7 mouse cellular contexts compared by ENCODE assay signal in genomic region chr19:5726961-5727578, GRCm38 (mm10). TPM values are rescaled to one million over a fixed set of nuclear protein-coding genes. Genes with fewer than 3 reads are reported as not detected.
DNase-seq lines count a peak whose midpoint lies in the region; ATAC-seq and TF ChIP-seq lines count a peak whose summit lies in the region.

No protein-coding gene starts in this region.

- in situ Hi-C loops in CH12.LX (cut with MboI; ENCODE audit: low pct_ligation_motif_present, low pct_unique_long_range_greater_than_20kb, low sequenced_read_pairs): no loop called here

- H3K4me3 ChIP-seq in CH12.LX (replicated peaks in 1 of 3; ENCODE audit: low read depth in 2 of 3, low read length in 2 of 3, poor library complexity in 1 of 3): peak overlapping the region; percentile 38 to 75 (median 41)
- H3K4me3 ChIP-seq in forebrain, embryonic 16.5 days (replicated peaks; ENCODE audit: low read length): peak overlapping the region; percentile 86
- H3K4me3 ChIP-seq in liver, embryonic 13.5 days (replicated peaks): peak overlapping the region; percentile 99
- peak overlapping the region; percentile 73 for H3K4me3 ChIP-seq in stomach, embryonic 14.5 days (ENCODE audit: low read depth, low read length)

- no peak for ATAC-seq in forebrain, embryonic 16.5 days
- peak; percentile 62 for ATAC-seq in liver, embryonic 13.5 days (ENCODE audit: low read depth)
- ATAC-seq in stomach, embryonic 14.5 days (ENCODE audit: insufficient number of reproducible peaks, insufficient read depth, low FRiP score, low read depth): no peak
- no peak for ATAC-seq in granulocyte monocyte progenitor cell, adult 5-6 weeks (replicated peaks; ENCODE audit: poor library complexity, severe bottlenecking)

- H3K27me3 ChIP-seq in CH12.LX (replicated peaks): no peaks in the 10 kb centered on the region
- no peaks in the 10 kb centered on the region for H3K27me3 ChIP-seq in forebrain, embryonic 16.5 days (replicated peaks; ENCODE audit: control insufficient read depth, insufficient read depth, low read length)
- H3K27me3 ChIP-seq in liver, embryonic 13.5 days: no peaks in the 10 kb centered on the region
- no peaks in the 10 kb centered on the region for H3K27me3 ChIP-seq in stomach, embryonic 14.5 days (ENCODE audit: control insufficient read depth, insufficient read depth, low read length)

- no peaks in the 10 kb centered on the region for H3K9me3 ChIP-seq in CH12.LX (replicated peaks; ENCODE audit: low read length)
- H3K9me3 ChIP-seq in forebrain, embryonic 16.5 days (ENCODE audit: control insufficient read depth, low read length): no peaks in the 10 kb centered on the region
- H3K9me3 ChIP-seq in liver, embryonic 13.5 days (replicated peaks): no peaks in the 10 kb centered on the region
- H3K9me3 ChIP-seq in stomach, embryonic 14.5 days (ENCODE audit: control insufficient read depth, low read depth, low read length): no peaks in the 10 kb centered on the region

- peak; percentile 53 to 59 for DNase-seq in B cell, adult 2 months
- peak; percentile 68 for DNase-seq in CH12.LX (ENCODE audit: extremely low read depth)
- peak; percentile 80 for DNase-seq in liver, embryonic 13.5 days
- DNase-seq in frontal cortex, postnatal 25 days (ENCODE audit: low spot score in 2 of 2): no peak

- dilution Hi-C loops in CH12.LX (cut with MboI; ENCODE audit: extremely low pct_ligation_motif_present, extremely low pct_unique_long_range_greater_than_20kb, low sequenced_read_pairs): no loop called here

- H3K36me3 ChIP-seq in CH12.LX (replicated peaks in 1 of 2; ENCODE audit: control insufficient read depth in 1 of 2, insufficient read depth in 1 of 2, low read length in 1 of 2): peaks cover 12 to 36% of the 10 kb centered on the region in 2 experiments
- peaks cover 5% of the 10 kb centered on the region for H3K36me3 ChIP-seq in forebrain, embryonic 16.5 days (ENCODE audit: control insufficient read depth, insufficient read depth)
- peaks cover 36% of the 10 kb centered on the region for H3K36me3 ChIP-seq in liver, embryonic 13.5 days
- peaks cover 11% of the 10 kb centered on the region; the same call in 1 of the 2 replicates for H3K36me3 ChIP-seq in stomach, embryonic 14.5 days (ENCODE audit: control insufficient read depth, insufficient read depth, low read length)

- TF ChIP-seq EP300 in CH12.LX (IDR thresholded peaks at IDR 0.05; ENCODE audit: low read length): no peak

- WGBS in forebrain, embryonic 16.5 days: 78% methylated on average over 15 of the region's 15 CpGs
- WGBS in liver, embryonic 13.5 days (ENCODE audit: insufficient replicate concordance): 12% methylated on average over 15 of the region's 15 CpGs
- 72% methylated on average over 15 of the region's 15 CpGs for WGBS in stomach, embryonic 14.5 days

- peak overlapping the region; percentile 20 for H3K27ac ChIP-seq in CH12.LX (ENCODE audit: insufficient read depth, low read depth)
- no peak overlapping the region for H3K27ac ChIP-seq in forebrain, embryonic 16.5 days (ENCODE audit: low read length)
- H3K27ac ChIP-seq in liver, embryonic 13.5 days: peak overlapping the region; percentile 99
- H3K27ac ChIP-seq in stomach, embryonic 14.5 days (ENCODE audit: low read length): peak overlapping the region; percentile 48; the same call in 1 of the 2 replicates

- no peak for TF ChIP-seq RAD21 in CH12.LX (IDR thresholded peaks at IDR 0.05; ENCODE audit: low read depth, low read length)

- peaks cover 21 to 62% of the 10 kb centered on the region in 2 experiments for H3K4me1 ChIP-seq in CH12.LX (ENCODE audit: control insufficient read depth in 1 of 2, insufficient read depth in 2 of 2)
- H3K4me1 ChIP-seq in forebrain, embryonic 16.5 days (replicated peaks; ENCODE audit: control insufficient read depth, insufficient read depth, low read length): peaks cover 60% of the 10 kb centered on the region
- H3K4me1 ChIP-seq in liver, embryonic 13.5 days (replicated peaks): peaks cover 84% of the 10 kb centered on the region
- peaks cover 48% of the 10 kb centered on the region for H3K4me1 ChIP-seq in stomach, embryonic 14.5 days (ENCODE audit: control insufficient read depth, insufficient read depth, low read length)

- H3K4me2 ChIP-seq in CH12.LX (ENCODE audit: insufficient read depth, low read depth, poor library complexity, severe bottlenecking): peak overlapping the region; percentile 57
- peak overlapping the region; percentile 100 for H3K4me2 ChIP-seq in forebrain, embryonic 16.5 days (ENCODE audit: low read length)
- peak overlapping the region; percentile 91 for H3K4me2 ChIP-seq in liver, embryonic 13.5 days
- H3K4me2 ChIP-seq in stomach, embryonic 14.5 days (replicated peaks; ENCODE audit: low read depth, low read length): peak overlapping the region; percentile 96

- peaks cover 26% of the 10 kb centered on the region for H3K79me2 ChIP-seq in CH12.LX (replicated peaks; ENCODE audit: control insufficient read depth, extremely low read depth, insufficient read depth, poor library complexity, severe bottlenecking)

- H3K9ac ChIP-seq in CH12.LX (ENCODE audit: insufficient read depth, low read depth): peak overlapping the region; percentile 88; the same call in 1 of the 2 replicates
- peak overlapping the region; percentile 62 for H3K9ac ChIP-seq in forebrain, embryonic 16.5 days (replicated peaks; ENCODE audit: low read depth, low read length)
- H3K9ac ChIP-seq in liver, embryonic 13.5 days: peak overlapping the region; percentile 100
- 0 out of 2 replicates have a peak overlapping the region, but pooled peaks have one; percentile 91 for H3K9ac ChIP-seq in stomach, embryonic 14.5 days (replicated peaks; ENCODE audit: low read depth, low read length)

- TF ChIP-seq POLR2A in CH12.LX (IDR thresholded peaks at IDR 0.05; ENCODE audit: low read depth, low read length): no peak

- TF ChIP-seq CTCF in CH12.LX (conservative IDR thresholded peaks at IDR 0.05 in 1 of 2, IDR thresholded peaks at IDR 0.05 in 1 of 2; ENCODE audit: low read depth in 2 of 2, low read length in 2 of 2): no peak

TF ChIP-seq in CH12.LX, 34 proteins besides CTCF, POLR2A, EP300 and RAD21:
- TF ChIP-seq CHD2 (IDR thresholded peaks at IDR 0.05; ENCODE audit: low read length) (no peak), MXI1 (IDR thresholded peaks at IDR 0.05; ENCODE audit: low read depth, low read length) (no peak)

RNA-seq across cellular contexts. Expression of gene Ehbp1l1, which starts 1.0 kb away (rescaled TPM):
- 52.1 and 57.0 TPM in 2 replicates for total RNA-seq in CH12.LX (2012; rRNA removed)
- 26.9 and 30.4 TPM in 2 replicates for total RNA-seq in CH12.LX (2014; rRNA removed)
- polyA plus RNA-seq in CH12.LX (2012; ENCODE audit: insufficient read length, low read depth): 62.6 and 71.9 TPM in 2 replicates
- 12.0 and 20.0 TPM in 2 replicates for polyA plus RNA-seq in forebrain, embryonic 16.5 days (2015; fragmentation: Nextera tagmentation; extraction: Ambion mirVana)
- 105 and 111 TPM in 2 replicates for polyA plus RNA-seq in liver, embryonic 13.5 days (2015; fragmentation: Nextera tagmentation; extraction: Ambion mirVana)
- 36.7 and 37.4 TPM in 2 replicates for polyA plus RNA-seq in stomach, embryonic 14.5 days (2014; fragmentation: Nextera tagmentation; extraction: Ambion mirVana)
- 23.2 and 29.5 TPM in 2 replicates for total RNA-seq in granulocyte monocyte progenitor cell, adult 5-6 weeks (2014; fragmentation: Nextera tagmentation)
- 30.6 and 41.6 TPM in 2 replicates for total RNA-seq in granulocyte monocyte progenitor cell, adult 5-6 weeks (2017)

RNA-seq across cellular contexts. Expression of gene Fam89b, which starts 2.4 kb away (rescaled TPM):
- total RNA-seq in CH12.LX (2012; rRNA removed) (13.4 and 14.5 TPM in 2 replicates), CH12.LX (2014; rRNA removed) (7.5 and 9.2 TPM in 2 replicates)
- polyA plus RNA-seq in CH12.LX (2012; ENCODE audit: insufficient read length, low read depth): 4.7 and 7.5 TPM in 2 replicates
- polyA plus RNA-seq in forebrain, embryonic 16.5 days (2015; fragmentation: Nextera tagmentation; extraction: Ambion mirVana): 170 and 177 TPM in 2 replicates
- 44.5 and 47.0 TPM in 2 replicates for polyA plus RNA-seq in liver, embryonic 13.5 days (2015; fragmentation: Nextera tagmentation; extraction: Ambion mirVana)
- 92.4 and 98.4 TPM in 2 replicates for polyA plus RNA-seq in stomach, embryonic 14.5 days (2014; fragmentation: Nextera tagmentation; extraction: Ambion mirVana)
- total RNA-seq in granulocyte monocyte progenitor cell, adult 5-6 weeks (2014; fragmentation: Nextera tagmentation): 37.4 and 41.7 TPM in 2 replicates
- total RNA-seq in granulocyte monocyte progenitor cell, adult 5-6 weeks (2017): 20.9 and 31.8 TPM in 2 replicates

RNA-seq across cellular contexts. Expression of gene Ltbp3, which starts 13.6 kb away (rescaled TPM):
- total RNA-seq in CH12.LX (2012; rRNA removed): 0.17 and 0.51 TPM in 2 replicates
- not detected in 2 replicates for total RNA-seq in CH12.LX (2014; rRNA removed)
- polyA plus RNA-seq in CH12.LX (2012; ENCODE audit: insufficient read length, low read depth): not detected in 2 replicates
- 11.4 and 11.6 TPM in 2 replicates for polyA plus RNA-seq in forebrain, embryonic 16.5 days (2015; fragmentation: Nextera tagmentation; extraction: Ambion mirVana)
- 1.1 and 2.7 TPM in 2 replicates for polyA plus RNA-seq in liver, embryonic 13.5 days (2015; fragmentation: Nextera tagmentation; extraction: Ambion mirVana)
- polyA plus RNA-seq in stomach, embryonic 14.5 days (2014; fragmentation: Nextera tagmentation; extraction: Ambion mirVana): 33.8 and 35.2 TPM in 2 replicates
- 1.8 and 16.0 TPM in 2 replicates for total RNA-seq in granulocyte monocyte progenitor cell, adult 5-6 weeks (2014; fragmentation: Nextera tagmentation)
- 3.7 and 3.9 TPM in 2 replicates for total RNA-seq in granulocyte monocyte progenitor cell, adult 5-6 weeks (2017)

RNA-seq across cellular contexts. Expression of gene Kcnk7, which starts 22.9 kb away (rescaled TPM):
- total RNA-seq in CH12.LX (2012; rRNA removed) (not detected in 2 replicates), CH12.LX (2014; rRNA removed) (not detected in 2 replicates)
- polyA plus RNA-seq in CH12.LX (2012; ENCODE audit: insufficient read length, low read depth): 0.26 and 0.30 TPM in 2 replicates
- polyA plus RNA-seq in forebrain, embryonic 16.5 days (2015; fragmentation: Nextera tagmentation; extraction: Ambion mirVana): 0.24 and 0.48 TPM in 2 replicates
- 0.21 and 0.46 TPM in 2 replicates for polyA plus RNA-seq in liver, embryonic 13.5 days (2015; fragmentation: Nextera tagmentation; extraction: Ambion mirVana)
- polyA plus RNA-seq in stomach, embryonic 14.5 days (2014; fragmentation: Nextera tagmentation; extraction: Ambion mirVana): 0.62 and 0.84 TPM in 2 replicates
- not detected in 2 replicates for total RNA-seq in granulocyte monocyte progenitor cell, adult 5-6 weeks (2014; fragmentation: Nextera tagmentation)
- not detected in 2 replicates for total RNA-seq in granulocyte monocyte progenitor cell, adult 5-6 weeks (2017)

RNA-seq across cellular contexts. Expression of gene Pcnx3, which starts 38.4 kb away (rescaled TPM):
- total RNA-seq in CH12.LX (2012; rRNA removed) (27.2 and 28.6 TPM in 2 replicates), CH12.LX (2014; rRNA removed) (5.1 and 7.1 TPM in 2 replicates)
- 28.3 and 34.5 TPM in 2 replicates for polyA plus RNA-seq in CH12.LX (2012; ENCODE audit: insufficient read length, low read depth)
- 24.1 and 28.7 TPM in 2 replicates for polyA plus RNA-seq in forebrain, embryonic 16.5 days (2015; fragmentation: Nextera tagmentation; extraction: Ambion mirVana)
- 9.1 and 10.1 TPM in 2 replicates for polyA plus RNA-seq in liver, embryonic 13.5 days (2015; fragmentation: Nextera tagmentation; extraction: Ambion mirVana)
- polyA plus RNA-seq in stomach, embryonic 14.5 days (2014; fragmentation: Nextera tagmentation; extraction: Ambion mirVana): 29.8 and 32.1 TPM in 2 replicates
- 35.2 and 46.8 TPM in 2 replicates for total RNA-seq in granulocyte monocyte progenitor cell, adult 5-6 weeks (2014; fragmentation: Nextera tagmentation)
- total RNA-seq in granulocyte monocyte progenitor cell, adult 5-6 weeks (2017): 12.6 and 22.7 TPM in 2 replicates

Comparison
In these comparisons a context has a peak if more than half of its experiments do, and no peak if none do; other contexts are left out.
1. DNase-seq: peak in B cell, adult 2 months (2 of 2), CH12.LX (single experiment) and liver, embryonic 13.5 days (single experiment); none in frontal cortex, postnatal 25 days (0 of 2).
2. H3K4me3 ChIP-seq: peak in every context shown above with its lines; median percentile 99 in liver, embryonic 13.5 days; 86 in forebrain, embryonic 16.5 days; 73 in stomach, embryonic 14.5 days; 41 in CH12.LX.
3. Peak in every context shown above with its lines, with median percentiles within 50 percentile points of each other: H3K4me2 ChIP-seq and H3K9ac ChIP-seq.